Mouse (Mus musculus) T-cell, adult 66 days (primary cell): ENCODE data around the gene Zcchc2. TPM values are rescaled to one million over a fixed set of nuclear protein-coding genes. Genes with fewer than 3 reads are reported as not detected.

Experiments used
- total RNA-seq, 2 experiments: library from RNA; stranded (reverse); gene quantifications; 3 replicates in 1 of 2; 4 replicates in 1 of 2; pipeline ENCODE4 v1.2.4; 2023

Gene Zcchc2
- total RNA-seq, result 10 to 100 TPM; 39.4 to 46.0 TPM

DNA sequence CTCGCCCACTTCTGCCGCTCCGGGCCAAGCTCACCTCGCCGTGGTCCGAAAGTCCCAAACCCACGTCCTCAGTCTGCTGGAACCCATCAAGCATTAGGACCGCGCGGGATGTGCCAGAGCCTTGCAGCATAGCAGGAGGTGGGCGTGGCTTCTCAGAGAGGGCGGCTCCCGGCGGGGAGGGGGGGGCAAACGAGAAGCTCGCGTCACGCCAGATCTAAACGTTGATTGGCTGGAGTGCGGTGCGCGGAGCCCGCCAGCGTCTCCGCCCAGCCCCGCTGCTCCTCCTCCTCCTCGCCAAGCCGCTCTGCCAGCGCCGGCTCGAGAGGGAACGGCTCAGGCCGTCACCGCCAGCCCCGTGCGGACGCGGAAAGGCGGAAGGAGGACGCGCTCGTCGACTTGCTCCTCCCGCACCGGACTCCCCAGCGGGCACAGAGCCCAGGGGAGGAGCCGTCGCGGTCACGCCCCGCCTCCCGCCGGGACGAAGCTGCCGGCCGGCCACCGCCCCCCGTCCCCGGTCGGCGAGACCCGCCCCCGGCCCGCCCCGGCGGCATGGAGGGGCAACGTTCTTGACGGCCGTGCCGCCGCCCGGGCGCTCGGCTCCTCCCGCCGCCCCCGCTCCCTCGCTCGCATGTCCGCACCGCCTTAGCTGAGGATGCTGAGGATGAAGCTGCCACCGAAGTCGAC is at the start of gene Zcchc2:
Zcchc2 (plus strand) TSS at position 269 of the 684 bp plus-strand sequence.

Other genes starting within 250 kb of the Zcchc2 start
- gene Tnfrsf11a, start 209.7 kb upstream of the Zcchc2 start, total RNA-seq, result under 1 TPM; 0.12 to 0.30 TPM
- 1 to 10 TPM; 8.7 to 9.1 TPM for gene Phlpp1, start 181.3 kb downstream of the Zcchc2 start, total RNA-seq